Mouse (Mus musculus) C2C12 (cell line): ENCODE data around the gene Ppp1r1b.

Experiments
- CTCF ChIP-seq: IDR thresholded peaks from one replicate; pipeline ENCODE4 v1.5.1; 2011; ENCODE audit not compliant: control insufficient read depth, insufficient read depth, insufficient read length
- MYOD1 ChIP-seq: IDR thresholded peaks from one replicate; pipeline ENCODE4 v1.6.1; 2011; ENCODE audit warnings: low read depth; ENCODE audit not compliant: control insufficient read depth, insufficient read length

DNA sequence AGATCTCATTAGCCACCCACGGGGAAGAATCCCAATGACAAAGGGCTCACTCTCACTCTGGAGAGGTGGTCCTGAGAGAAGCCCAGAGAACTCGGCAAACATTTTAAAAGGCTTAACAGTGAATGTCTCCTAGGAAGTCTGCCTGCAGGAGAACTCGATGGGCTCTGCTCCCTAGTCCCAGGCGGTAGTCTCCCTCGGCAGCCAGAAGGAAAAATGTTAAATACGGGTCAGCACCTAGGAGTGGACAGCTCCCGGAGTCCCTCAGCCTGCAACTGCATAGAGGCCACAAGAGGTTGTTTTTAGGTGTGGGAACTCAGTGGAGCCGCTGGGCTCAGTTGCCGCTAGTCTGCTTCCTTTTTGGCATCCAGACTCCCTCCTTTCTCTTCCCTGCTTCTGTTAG is 24.3 kb upstream of the Ppp1r1b start:
- TF ChIP-seq CTCF, result no peak
- TF ChIP-seq MYOD1, result no peak
